Mouse (Mus musculus) CD4-positive, CD25-positive, alpha-beta regulatory T cell, adult 4 months (primary cell): Measurements from ENCODE around the gene Adgre5. TPM values are rescaled to one million over a fixed set of nuclear protein-coding genes. Genes with fewer than 3 reads are reported as not detected.

Source experiments
- ATAC-seq: one replicate; pipeline ENCODE4 v1.8.0; 2017
- polyA plus RNA-seq, 2 experiments: library from polyadenylated mRNA; unstranded; fragments of 100-300 nt; shearing (Covaris generic); gene quantifications; one replicate each; pipeline ENCODE4 v1.2.1; 2017

Gene Adgre5
- polyA plus RNA-seq, 2 experiments from 2014 or later = 199 to 267 TPM

- no peak for ATAC-seq
Measured at GRCm38 (mm10) chr8:83681099-83681498, 60.0 kb downstream of the Adgre5 start.

DNA sequence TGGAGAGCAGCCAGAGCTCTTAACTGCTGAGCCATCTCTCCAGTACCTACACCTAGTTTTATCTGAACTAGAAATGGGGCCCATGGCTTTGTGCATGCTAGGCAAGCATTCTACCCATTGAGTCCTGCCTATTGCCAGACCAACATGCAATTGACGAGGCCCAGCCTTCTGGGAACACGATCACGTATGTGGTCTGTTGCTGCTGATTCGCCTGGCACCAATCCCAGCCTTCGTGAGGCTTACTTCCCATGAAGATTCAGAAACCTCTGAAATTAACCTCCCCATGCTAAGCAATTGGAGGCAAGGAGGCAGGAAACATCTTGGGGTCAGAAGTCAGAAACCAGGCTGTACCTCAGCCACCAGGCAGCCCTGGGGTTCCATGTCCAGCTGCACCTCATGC lies 60.5 kb downstream of the Adgre5 start:
- ATAC-seq = no peak

GRCm38 (mm10) chr8:83679866-83680265 lies 61.3 kb downstream of the Adgre5 start:
- ATAC-seq = no peak

DNA sequence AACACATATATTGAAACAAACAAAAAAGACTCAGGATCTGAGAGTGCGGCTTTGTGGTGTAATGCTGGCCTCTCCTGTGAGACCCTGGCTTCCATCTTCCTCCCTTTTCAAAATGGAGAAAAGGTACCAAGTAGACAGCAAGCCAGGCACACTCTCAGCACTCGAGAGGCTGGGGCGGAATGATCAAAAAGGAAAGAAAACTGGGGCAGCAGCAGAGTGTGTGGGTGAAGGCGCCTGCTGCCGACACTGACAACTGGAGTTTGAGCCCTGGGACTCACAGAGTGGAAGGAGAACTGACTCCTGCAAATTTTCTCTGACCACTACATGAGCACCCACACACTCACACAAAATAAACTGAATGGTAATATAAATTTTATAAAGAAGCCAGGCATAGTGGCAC lies 66.6 kb downstream of the Adgre5 start:
- ATAC-seq = no peak

Other genes starting within 250 kb of the Adgre5 start
- gene Olfr370, start 205.5 kb downstream of the Adgre5 start, polyA plus RNA-seq = under 1 TPM in 1 of 2 experiments, not detected in 1; 0.07 TPM
- gene Ndufb7, start 174.7 kb downstream of the Adgre5 start, polyA plus RNA-seq = 100 to 1,000 TPM; 277 to 291 TPM
- 100 to 1,000 TPM; 408 to 507 TPM for gene Tecr, start 133.4 kb downstream of the Adgre5 start, polyA plus RNA-seq
- 10 to 100 TPM; 44.9 to 62.3 TPM for gene Dnajb1, start 133.1 kb downstream of the Adgre5 start, polyA plus RNA-seq
- 10 to 100 TPM; 14.8 to 21.9 TPM for gene Gipc1, start 88.6 kb downstream of the Adgre5 start, polyA plus RNA-seq
- gene Ptger1, start 74.6 kb downstream of the Adgre5 start, polyA plus RNA-seq = 1 to 10 TPM; 1.2 TPM
- gene Pkn1, start 42.1 kb downstream of the Adgre5 start, polyA plus RNA-seq = 10 to 100 TPM; 21.0 to 25.9 TPM
- 100 to 1,000 TPM; 153 to 208 TPM for gene Ddx39, start 26.1 kb downstream of the Adgre5 start, polyA plus RNA-seq
- 10 to 100 TPM in 1 of 2 experiments, 1 to 10 TPM in 1; 8.9 to 11.5 TPM for gene Adgrl1, start 158.8 kb upstream of the Adgre5 start, polyA plus RNA-seq
- gene Gm10644, start 213.9 kb upstream of the Adgre5 start, polyA plus RNA-seq = under 1 TPM; 0.20 to 0.92 TPM
- 10 to 100 TPM; 22.3 to 45.2 TPM for gene Asf1b, start 214.2 kb upstream of the Adgre5 start, polyA plus RNA-seq
- 10 to 100 TPM in 1 of 2 experiments, 1 to 10 TPM in 1; 9.5 to 15.4 TPM for gene Prkaca, start 231.7 kb upstream of the Adgre5 start, polyA plus RNA-seq